Mouse (Mus musculus): ENCODE results near the gene H2-T3. TPM values are rescaled to one million over a fixed set of nuclear protein-coding genes. Genes with fewer than 3 reads are reported as not detected.
"Not testable (repeated sequence)": the region's sequence is repeated elsewhere in the genome, so short reads cannot be mapped to it uniquely, and the experiment has no call there.

H2-T3 gene
- polyA plus RNA-seq, 1 experiment: not detected

- H3K9me3 ChIP-seq (ENCODE audit: control insufficient read depth, low read length): no peaks in the 10 kb centered on the region
- H3K4me1 ChIP-seq (ENCODE audit: control insufficient read depth): no peaks in the 10 kb centered on the region
- TF ChIP-seq TAL1 (IDR thresholded peaks at IDR 0.05; ENCODE audit: low read length): no peak
- H3K36me3 ChIP-seq (ENCODE audit: control insufficient read depth): no peaks in the 10 kb centered on the region
- H3K27me3 ChIP-seq (ENCODE audit: control insufficient read depth): peaks cover 28% of the 10 kb centered on the region
- H3K4me3 ChIP-seq (replicated peaks): no peak overlapping the region
These were observed 457 bp downstream of the H2-T3 start for GRCm38 (mm10) chr17:36189491-36190168.

DNA sequence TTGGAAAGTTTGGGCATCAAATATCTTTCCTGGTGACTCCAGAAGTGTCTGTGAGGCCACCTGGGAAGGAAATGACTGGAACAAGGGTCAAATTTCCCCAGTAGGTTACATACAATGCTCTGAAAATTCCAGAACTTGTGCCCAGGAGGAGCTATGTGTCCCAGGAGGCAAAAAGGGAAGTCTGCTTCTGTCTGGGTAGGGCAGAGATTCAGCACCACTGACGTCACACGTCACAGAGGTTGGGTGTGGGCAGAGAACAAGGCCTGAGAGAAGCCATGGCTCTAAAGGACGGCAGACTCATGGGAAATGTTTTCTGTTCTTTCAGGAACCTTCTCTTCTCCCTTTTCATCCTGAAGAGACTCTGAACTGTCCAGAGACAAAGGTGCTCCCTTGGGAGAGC, 2.5 kb downstream of the H2-T3 start:
- no peak for TF ChIP-seq GATA1 (IDR thresholded peaks at IDR 0.05; ENCODE audit: low read length)
- TF ChIP-seq TAL1 (IDR thresholded peaks at IDR 0.05; ENCODE audit: low read length): no peak
- no peaks in the 10 kb centered on the region for H3K36me3 ChIP-seq (ENCODE audit: control insufficient read depth)
- no peaks in the 10 kb centered on the region for H3K4me1 ChIP-seq (ENCODE audit: control insufficient read depth)
- peaks cover 29% of the 10 kb centered on the region for H3K27me3 ChIP-seq (ENCODE audit: control insufficient read depth)
- no peaks in the 10 kb centered on the region for H3K9me3 ChIP-seq (ENCODE audit: control insufficient read depth, low read length)
- H3K4me3 ChIP-seq (replicated peaks): no peak overlapping the region

GRCm38 (mm10) chr17:36182212-36182611, 7.9 kb downstream of the H2-T3 start:
- no peak overlapping the region for H3K4me3 ChIP-seq (replicated peaks)
- no peaks in the 10 kb centered on the region for H3K9me3 ChIP-seq (ENCODE audit: control insufficient read depth, low read length)
- peaks cover 21% of the 10 kb centered on the region for H3K27me3 ChIP-seq (ENCODE audit: control insufficient read depth)
- H3K36me3 ChIP-seq (ENCODE audit: control insufficient read depth): no peaks in the 10 kb centered on the region
- no peak for TF ChIP-seq TAL1 (IDR thresholded peaks at IDR 0.05; ENCODE audit: low read length)
- TF ChIP-seq GATA1 (IDR thresholded peaks at IDR 0.05; ENCODE audit: low read length): no peak
- H3K4me1 ChIP-seq (ENCODE audit: control insufficient read depth): no peaks in the 10 kb centered on the region

DNA sequence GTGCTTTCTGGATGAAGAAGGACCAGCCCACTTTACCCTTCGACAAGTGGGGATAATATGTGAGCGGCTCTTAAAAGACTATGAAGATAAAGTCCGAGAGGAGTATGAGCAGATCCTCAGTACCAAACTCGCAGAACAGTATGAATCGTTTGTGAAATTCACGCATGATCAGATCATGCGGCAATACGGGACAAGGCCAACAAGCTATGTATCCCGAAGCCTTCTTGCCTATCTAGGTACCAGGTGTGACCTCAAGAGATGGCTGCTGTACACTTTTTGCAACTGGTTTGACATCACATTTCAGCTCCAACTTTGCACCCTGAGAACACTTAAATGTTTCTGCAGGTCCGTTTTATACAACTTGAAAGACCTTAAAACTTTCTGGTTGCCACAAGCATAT, 10.6 kb downstream of the H2-T3 start:
- peaks cover 16% of the 10 kb centered on the region for H3K27me3 ChIP-seq (ENCODE audit: control insufficient read depth)
- H3K4me3 ChIP-seq (replicated peaks); H3K9me3 ChIP-seq (ENCODE audit: control insufficient read depth, low read length); H3K36me3 ChIP-seq (ENCODE audit: control insufficient read depth); H3K4me1 ChIP-seq (ENCODE audit: control insufficient read depth): not testable (repeated sequence)

GRCm38 (mm10) chr17:36178938-36179337, 11.1 kb downstream of the H2-T3 start:
- H3K36me3 ChIP-seq (ENCODE audit: control insufficient read depth); H3K9me3 ChIP-seq (ENCODE audit: control insufficient read depth, low read length); H3K4me3 ChIP-seq (replicated peaks); H3K4me1 ChIP-seq (ENCODE audit: control insufficient read depth): not testable (repeated sequence)
- peaks cover 16% of the 10 kb centered on the region for H3K27me3 ChIP-seq (ENCODE audit: control insufficient read depth)

GRCm38 (mm10) chr17:36176132-36176531, 14.0 kb downstream of the H2-T3 start:
- H3K4me3 ChIP-seq (replicated peaks); H3K4me1 ChIP-seq (ENCODE audit: control insufficient read depth); H3K36me3 ChIP-seq (ENCODE audit: control insufficient read depth); H3K27me3 ChIP-seq (ENCODE audit: control insufficient read depth); H3K9me3 ChIP-seq (ENCODE audit: control insufficient read depth, low read length): not testable (repeated sequence)

DNA sequence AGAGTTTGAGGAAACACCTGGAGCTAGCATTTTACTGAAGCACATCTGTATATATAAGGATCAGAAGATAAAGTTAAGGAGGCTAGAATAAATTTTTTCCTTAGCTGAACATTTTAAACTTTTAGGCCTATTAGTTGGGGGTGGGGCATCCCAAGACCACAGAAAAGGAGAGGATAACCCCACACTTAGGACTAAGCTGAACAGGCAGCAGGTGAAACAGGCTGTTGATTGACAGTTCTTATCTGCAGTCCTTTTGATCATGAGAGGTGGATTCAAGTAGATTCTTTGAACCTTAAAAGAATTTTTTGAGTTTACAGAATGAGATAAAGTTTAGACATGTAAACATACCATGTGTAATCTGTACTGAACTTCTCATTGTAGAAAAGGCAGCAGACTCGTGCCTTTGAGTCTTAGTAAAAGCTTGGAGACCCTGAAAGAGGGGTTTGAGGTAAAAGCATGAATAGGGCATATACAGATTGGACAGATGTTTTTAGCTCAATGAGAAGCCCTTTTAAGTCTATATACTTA, 19.7 kb downstream of the H2-T3 start:
- Histone ChIP-seq H3K9me3 (ENCODE audit: control insufficient read depth, low read length) (no peaks in the 10 kb centered on the region), H3K36me3 (ENCODE audit: control insufficient read depth) (no peaks in the 10 kb centered on the region), H3K4me1 (ENCODE audit: control insufficient read depth) (no peaks in the 10 kb centered on the region), H3K4me3 (replicated peaks) (no peak overlapping the region), H3K27me3 (ENCODE audit: control insufficient read depth) (peaks cover 31% of the 10 kb centered on the region)
- TF ChIP-seq TAL1 (IDR thresholded peaks at IDR 0.05; ENCODE audit: low read length) (no peak), GATA1 (IDR thresholded peaks at IDR 0.05; ENCODE audit: low read length) (no peak)

DNA sequence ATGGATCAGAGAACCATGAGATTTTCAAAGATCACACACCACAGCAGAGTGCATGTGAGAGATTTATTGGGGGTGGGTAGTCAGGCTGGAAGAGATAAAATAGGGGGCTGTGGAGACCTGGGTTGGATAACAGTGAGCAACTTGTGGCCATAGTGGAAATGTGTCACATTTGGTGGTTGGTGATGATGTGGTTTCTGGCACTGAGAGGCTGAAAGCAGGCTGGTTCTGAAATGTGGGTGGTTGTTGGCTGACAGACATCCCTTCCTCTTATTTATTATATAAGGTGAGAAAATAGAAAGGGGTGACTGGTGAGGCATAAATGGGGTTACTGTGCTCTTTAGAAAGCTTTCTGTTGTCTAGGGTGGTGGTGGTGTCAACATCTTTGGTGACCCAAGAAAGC, 20.3 kb downstream of the H2-T3 start:
- Histone ChIP-seq H3K9me3 (ENCODE audit: control insufficient read depth, low read length) (no peaks in the 10 kb centered on the region), H3K27me3 (ENCODE audit: control insufficient read depth) (peaks cover 31% of the 10 kb centered on the region)

GRCm38 (mm10) chr17:36169094-36169493, 21.0 kb downstream of the H2-T3 start:
- not testable (repeated sequence) for H3K4me3 ChIP-seq (replicated peaks); H3K9me3 ChIP-seq (ENCODE audit: control insufficient read depth, low read length); H3K36me3 ChIP-seq (ENCODE audit: control insufficient read depth); H3K4me1 ChIP-seq (ENCODE audit: control insufficient read depth)
- H3K27me3 ChIP-seq (ENCODE audit: control insufficient read depth): peaks cover 31% of the 10 kb centered on the region

More for the DNA sequence above, 20.3 kb downstream of the H2-T3 start:
- no peaks in the 10 kb centered on the region for H3K4me1 ChIP-seq (ENCODE audit: control insufficient read depth)
- no peak for TF ChIP-seq GATA1 (IDR thresholded peaks at IDR 0.05; ENCODE audit: low read length)
- no peak for TF ChIP-seq TAL1 (IDR thresholded peaks at IDR 0.05; ENCODE audit: low read length)
- H3K36me3 ChIP-seq (ENCODE audit: control insufficient read depth): no peaks in the 10 kb centered on the region
- H3K4me3 ChIP-seq (replicated peaks): no peak overlapping the region

DNA sequence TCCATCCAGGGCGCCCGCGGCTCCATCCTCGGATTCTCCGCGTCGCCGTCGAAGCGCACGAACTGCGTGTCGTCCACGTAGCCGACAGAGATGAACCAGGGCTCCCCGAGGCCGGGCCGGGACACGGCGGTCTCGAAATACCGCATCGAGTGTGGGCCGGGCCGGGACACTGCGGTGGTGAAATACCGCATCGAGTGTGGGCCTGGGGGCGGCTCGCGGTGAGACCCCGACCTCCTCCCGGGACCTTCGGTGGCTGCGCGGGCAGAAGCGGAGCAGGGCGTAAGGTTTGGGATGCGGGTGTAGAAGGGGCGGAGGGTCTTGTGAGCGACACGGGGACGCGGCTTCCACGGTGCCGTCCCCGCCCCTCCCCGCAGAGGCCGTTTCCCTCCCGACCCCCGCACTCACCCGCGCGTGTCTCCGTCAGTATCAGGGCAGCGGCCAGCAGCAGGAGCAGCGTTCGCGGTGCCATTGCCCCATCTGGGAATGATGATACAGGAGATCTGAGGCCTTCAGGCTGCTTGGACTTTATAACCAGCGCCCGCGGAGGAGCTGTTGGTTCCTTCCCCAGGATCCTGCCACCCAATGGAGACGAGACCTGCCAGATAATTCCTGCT, 21.9 kb downstream of the H2-T3 start, which contains the start of gene Gm8909:
Gene Gm8909, minus strand, starts transcription at position 499 of the 614 bp plus-strand sequence.
- no peaks in the 10 kb centered on the region for H3K9me3 ChIP-seq (ENCODE audit: control insufficient read depth, low read length)
- no peaks in the 10 kb centered on the region for H3K4me1 ChIP-seq (ENCODE audit: control insufficient read depth)
- no peaks in the 10 kb centered on the region for H3K36me3 ChIP-seq (ENCODE audit: control insufficient read depth)
- H3K27me3 ChIP-seq (ENCODE audit: control insufficient read depth): peaks cover 31% of the 10 kb centered on the region
- H3K4me3 ChIP-seq (replicated peaks): no peak within 1 kb of the TSS
- TF ChIP-seq TAL1 (IDR thresholded peaks at IDR 0.05; ENCODE audit: low read length) (no peak), GATA1 (IDR thresholded peaks at IDR 0.05; ENCODE audit: low read length) (no peak)
